Mouse (Mus musculus) neural tube, embryonic 13.5 days (tissue): ENCODE measurements at regions not wholly inside any gene's neighbourhood (a gene's known extent, or its start where the extent isn't known, plus 50 kb on each side); places are given as distances from the start of the nearest gene placed in this dataset.

Source experiments
- ATAC-seq: fragments of 200-750 bp; cut with Nextera tagmentation; 2 replicates; pipeline ENCODE4 v1.8.0; 2017; ENCODE audit warnings: low read depth, mild to moderate bottlenecking, moderate TSS enrichment, moderate library complexity
- H3K27ac ChIP-seq: fragments of 300-500 bp; sonication (generic); replicated peaks from 2 replicates; pipeline ENCODE4 v1.5.1; 2015; ENCODE audit warnings: moderate library complexity, mild to moderate bottlenecking, inconsistent platforms
- H3K27me3 ChIP-seq: fragments of 300-500 bp; sonication (generic); 2 replicates; pipeline ENCODE4 v1.6.1; 2015; ENCODE audit warnings: mild to moderate bottlenecking, inconsistent platforms
- H3K36me3 ChIP-seq: fragments of 300-500 bp; sonication (generic); 2 replicates; pipeline ENCODE4 v1.6.1; 2015; ENCODE audit warnings: mild to moderate bottlenecking, inconsistent platforms
- H3K4me1 ChIP-seq: fragments of 300-500 bp; sonication (generic); replicated peaks from 2 replicates; pipeline ENCODE4 v1.6.1; 2015; ENCODE audit warnings: inconsistent platforms
- H3K4me2 ChIP-seq: fragments of 300-500 bp; sonication (generic); 2 replicates; pipeline ENCODE4 v1.6.1; 2015; ENCODE audit warnings: inconsistent platforms, mild to moderate bottlenecking, moderate library complexity
- H3K4me3 ChIP-seq: fragments of 300-500 bp; sonication (generic); 2 replicates; pipeline ENCODE4 v1.5.1; 2015; ENCODE audit warnings: mild to moderate bottlenecking, inconsistent platforms
- H3K9ac ChIP-seq: fragments of 300-500 bp; sonication (generic); 2 replicates; pipeline ENCODE4 v1.6.1; 2015; ENCODE audit warnings: moderate library complexity, mild to moderate bottlenecking, inconsistent platforms
- H3K9me3 ChIP-seq: fragments of 300-500 bp; sonication (generic); 2 replicates; pipeline ENCODE4 v1.6.1; 2016; ENCODE audit warnings: inconsistent platforms
- WGBS: fragments of 180-500 bp; shearing (Covaris S2); methylation state at CpG from one replicate; pipeline ENCODE4 v1.1.7; 2015; 5-methylcytosine and 5-hydroxymethylcytosine counted together

DNA sequence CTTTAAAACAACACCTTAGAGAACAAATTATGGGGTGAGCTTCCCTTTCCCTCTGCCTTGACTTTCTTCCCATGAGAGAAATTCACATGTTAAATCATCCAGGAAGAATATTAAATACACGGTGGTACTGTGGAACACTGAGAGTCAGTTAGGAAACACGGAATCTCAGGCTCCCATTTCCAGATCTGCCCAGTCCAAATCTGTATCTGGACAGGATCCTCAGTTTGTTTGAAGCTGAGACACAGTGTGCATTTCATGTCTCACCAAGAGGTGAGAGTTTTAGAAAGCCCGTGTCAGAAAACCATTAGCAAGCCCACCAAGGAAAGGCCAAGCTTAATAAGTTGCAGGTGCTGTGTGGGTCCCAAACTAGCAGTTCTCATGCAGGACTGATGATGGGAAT, 204.2 kb upstream of the Rnaseh2b start:
- H3K4me2 ChIP-seq: no peak overlapping the region
- no peaks in the 10 kb centered on the region for H3K27me3 ChIP-seq
- no peaks in the 10 kb centered on the region for H3K36me3 ChIP-seq
- no peaks in the 10 kb centered on the region for H3K4me1 ChIP-seq
- ATAC-seq: no peak
- no peaks in the 10 kb centered on the region for H3K9me3 ChIP-seq
- H3K9ac ChIP-seq: no peak overlapping the region
- no peak overlapping the region for H3K27ac ChIP-seq
- 81% methylated on average over 3 of the region's 3 CpGs for WGBS
- H3K4me3 ChIP-seq: no peak overlapping the region

DNA sequence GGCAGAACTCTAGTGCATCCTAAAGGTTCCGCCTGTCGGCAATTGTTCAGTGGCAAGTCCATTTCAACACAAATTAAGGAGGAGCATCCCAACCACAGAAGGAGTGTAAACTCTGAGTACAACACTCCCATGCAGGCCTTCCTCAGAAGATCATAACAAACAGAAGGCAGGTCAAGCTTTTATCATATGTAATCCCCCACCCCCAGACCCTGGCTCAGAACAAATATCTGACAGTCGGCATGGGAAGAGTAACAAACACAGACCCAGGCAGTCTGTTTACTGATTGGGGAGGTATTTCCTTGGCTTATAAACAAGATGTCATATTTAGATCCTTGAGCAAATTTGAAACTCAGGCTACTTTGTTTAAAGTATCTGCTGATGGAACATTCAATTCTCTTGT, 174.9 kb upstream of the Rnaseh2b start:
- no peak overlapping the region for H3K9ac ChIP-seq
- no peak overlapping the region for H3K27ac ChIP-seq
- ATAC-seq: no peak
- H3K36me3 ChIP-seq: no peaks in the 10 kb centered on the region
- 93% methylated on average over 3 of the region's 3 CpGs for WGBS
- H3K4me3 ChIP-seq: no peak overlapping the region
- H3K4me2 ChIP-seq: no peak overlapping the region
- H3K9me3 ChIP-seq: no peaks in the 10 kb centered on the region
- H3K4me1 ChIP-seq: no peaks in the 10 kb centered on the region
- H3K27me3 ChIP-seq: no peaks in the 10 kb centered on the region

DNA sequence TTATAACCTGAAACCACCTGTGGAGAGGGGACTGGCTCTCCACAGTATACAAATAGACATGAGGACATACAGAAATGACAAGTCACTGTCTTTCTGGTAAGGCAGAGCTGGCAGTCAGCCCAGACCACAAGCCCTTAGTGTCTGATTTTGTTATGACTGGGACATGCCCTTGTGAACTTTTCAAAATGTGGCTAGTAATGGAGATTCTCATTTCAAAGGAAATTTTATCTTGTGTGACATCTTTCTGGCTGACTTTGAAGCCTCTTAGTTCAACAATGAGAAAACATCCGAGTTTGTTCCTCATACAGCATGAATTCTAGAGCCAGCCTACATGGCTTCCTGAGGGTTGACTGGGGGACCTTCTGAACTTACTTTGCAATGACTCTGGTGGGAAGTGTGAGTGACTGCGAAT, 173.8 kb upstream of the Rnaseh2b start:
- ATAC-seq: no peak
- Histone ChIP-seq H3K9me3 (no peaks in the 10 kb centered on the region), H3K4me3 (no peak overlapping the region), H3K9ac (no peak overlapping the region), H3K27me3 (no peaks in the 10 kb centered on the region), H3K36me3 (no peaks in the 10 kb centered on the region), H3K27ac (no peak overlapping the region), H3K4me2 (no peak overlapping the region), H3K4me1 (no peaks in the 10 kb centered on the region)
- 66% methylated on average over 2 of the region's 2 CpGs for WGBS

DNA sequence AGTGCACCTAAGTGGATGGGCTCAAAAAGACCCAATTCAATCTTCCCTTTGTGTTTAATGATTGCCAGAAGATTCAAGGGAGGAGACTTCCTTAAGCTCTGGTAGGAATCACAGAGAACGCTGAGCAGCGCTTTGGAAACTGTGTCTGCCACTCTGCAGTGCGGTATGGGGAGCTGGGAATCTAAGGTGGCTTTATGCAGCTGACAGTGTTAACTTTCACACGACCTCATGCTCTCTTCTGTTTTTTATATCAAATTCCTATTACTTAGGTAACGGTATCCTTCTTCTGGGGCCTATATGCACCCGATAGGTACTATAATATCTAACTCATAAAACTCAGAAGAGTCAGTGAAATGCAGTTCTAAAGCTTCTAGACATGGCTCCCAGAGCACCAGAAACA, 163.5 kb upstream of the Rnaseh2b start:
- no peak overlapping the region for H3K27ac ChIP-seq
- no peaks in the 10 kb centered on the region for H3K36me3 ChIP-seq
- no peaks in the 10 kb centered on the region for H3K4me1 ChIP-seq
- no peak for ATAC-seq
- no peaks in the 10 kb centered on the region for H3K9me3 ChIP-seq
- 89% methylated on average over 6 of the region's 6 CpGs for WGBS
- no peak overlapping the region for H3K9ac ChIP-seq
- H3K4me2 ChIP-seq: no peak overlapping the region
- H3K4me3 ChIP-seq: no peak overlapping the region
- no peaks in the 10 kb centered on the region for H3K27me3 ChIP-seq

DNA sequence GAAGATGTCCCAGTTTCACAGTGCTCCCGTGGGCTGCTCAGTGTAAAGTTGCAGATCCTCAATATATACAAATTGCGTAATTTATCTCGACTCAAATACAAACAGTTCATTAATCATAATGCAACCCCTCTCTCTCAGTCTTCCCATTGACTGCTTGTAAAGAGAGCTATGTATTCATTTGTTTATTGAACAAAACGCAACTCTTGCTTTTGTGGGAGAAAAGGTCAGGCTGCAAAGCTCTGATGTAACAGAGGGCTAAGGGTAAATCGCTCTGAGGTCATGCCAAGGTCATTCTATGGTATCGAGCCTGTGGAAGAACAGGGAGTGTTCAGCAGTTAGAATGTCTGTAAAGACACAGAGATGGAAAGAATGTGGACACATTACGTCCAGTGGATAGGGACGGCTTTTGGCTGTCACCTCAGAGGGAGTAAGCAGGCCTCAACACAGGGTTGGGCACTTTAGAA, 160.0 kb upstream of the Rnaseh2b start:
- Histone ChIP-seq H3K4me2 (no peak overlapping the region), H3K36me3 (no peaks in the 10 kb centered on the region), H3K27me3 (no peaks in the 10 kb centered on the region), H3K9me3 (0 out of 2 replicates have a peak, but pooled peaks cover 7% of the 10 kb centered on the region), H3K27ac (no peak overlapping the region), H3K4me1 (no peaks in the 10 kb centered on the region), H3K4me3 (no peak overlapping the region), H3K9ac (no peak overlapping the region)
- ATAC-seq: no peak
- WGBS: 66% methylated on average over 8 of the region's 8 CpGs

DNA sequence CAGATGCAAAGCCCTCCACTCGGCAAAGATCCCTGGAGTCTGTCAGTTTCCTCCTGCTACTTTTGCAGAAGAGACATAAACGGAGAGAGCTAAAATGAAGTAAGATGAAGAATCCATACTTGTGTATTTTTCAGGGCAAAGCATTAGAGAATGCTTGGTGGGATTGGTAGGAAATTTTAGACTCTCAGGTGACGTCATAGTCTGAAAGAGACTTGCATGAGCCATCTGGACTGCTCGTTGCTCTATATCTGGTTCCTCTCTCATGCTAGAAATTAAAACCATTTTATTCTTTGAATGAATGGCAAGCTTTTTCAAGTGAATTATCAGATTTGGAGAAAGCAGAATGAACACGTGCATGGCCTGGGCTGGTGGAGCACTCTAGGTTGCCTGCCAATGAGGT, 154.4 kb upstream of the Rnaseh2b start:
- no peak overlapping the region for H3K4me3 ChIP-seq
- no peak overlapping the region for H3K9ac ChIP-seq
- 82% methylated on average over 5 of the region's 5 CpGs for WGBS
- H3K9me3 ChIP-seq: 0 out of 2 replicates have a peak, but pooled peaks cover 7% of the 10 kb centered on the region
- no peaks in the 10 kb centered on the region for H3K27me3 ChIP-seq
- H3K4me1 ChIP-seq: no peaks in the 10 kb centered on the region
- ATAC-seq: no peak
- H3K4me2 ChIP-seq: no peak overlapping the region
- no peak overlapping the region for H3K27ac ChIP-seq
- H3K36me3 ChIP-seq: no peaks in the 10 kb centered on the region

DNA sequence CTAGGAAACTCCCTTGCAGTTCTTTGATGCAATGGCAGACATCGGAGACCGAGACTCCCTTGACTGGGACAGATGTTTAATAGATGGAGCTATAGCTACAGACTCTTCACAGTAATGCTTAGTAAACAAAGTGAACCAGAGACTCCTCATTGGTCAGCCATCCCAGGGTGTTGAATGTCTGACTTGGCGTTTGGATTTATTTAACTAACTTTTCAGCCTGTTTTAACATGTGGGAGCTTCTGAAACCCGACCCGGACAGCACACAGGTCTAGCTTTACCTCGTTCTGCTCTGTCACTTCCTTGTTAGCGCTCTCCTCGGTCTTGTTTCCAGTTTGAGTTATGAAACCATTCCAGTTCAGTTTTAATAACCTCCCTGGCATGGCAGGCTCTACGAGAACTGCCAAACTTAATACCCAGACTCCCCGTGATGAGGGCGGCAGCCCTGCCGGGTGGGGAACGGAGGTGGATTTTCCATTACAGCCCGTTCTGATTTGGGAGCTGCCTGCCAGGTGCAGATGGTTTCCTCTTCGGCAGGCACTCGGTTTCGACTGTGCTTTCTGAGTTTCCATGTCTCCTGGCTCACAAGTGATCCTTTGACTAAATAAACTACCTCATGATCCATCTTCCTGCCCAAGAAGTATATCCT, 147.9 kb upstream of the Rnaseh2b start:
- H3K4me2 ChIP-seq: no peak overlapping the region
- no peaks in the 10 kb centered on the region for H3K9me3 ChIP-seq
- no peaks in the 10 kb centered on the region for H3K36me3 ChIP-seq
- no peak overlapping the region for H3K4me3 ChIP-seq
- H3K27me3 ChIP-seq: no peaks in the 10 kb centered on the region
- WGBS: 78% methylated on average over 17 of the region's 17 CpGs
- no peak overlapping the region for H3K9ac ChIP-seq
- H3K4me1 ChIP-seq: no peaks in the 10 kb centered on the region
- H3K27ac ChIP-seq: no peak overlapping the region
- ATAC-seq: no peak

DNA sequence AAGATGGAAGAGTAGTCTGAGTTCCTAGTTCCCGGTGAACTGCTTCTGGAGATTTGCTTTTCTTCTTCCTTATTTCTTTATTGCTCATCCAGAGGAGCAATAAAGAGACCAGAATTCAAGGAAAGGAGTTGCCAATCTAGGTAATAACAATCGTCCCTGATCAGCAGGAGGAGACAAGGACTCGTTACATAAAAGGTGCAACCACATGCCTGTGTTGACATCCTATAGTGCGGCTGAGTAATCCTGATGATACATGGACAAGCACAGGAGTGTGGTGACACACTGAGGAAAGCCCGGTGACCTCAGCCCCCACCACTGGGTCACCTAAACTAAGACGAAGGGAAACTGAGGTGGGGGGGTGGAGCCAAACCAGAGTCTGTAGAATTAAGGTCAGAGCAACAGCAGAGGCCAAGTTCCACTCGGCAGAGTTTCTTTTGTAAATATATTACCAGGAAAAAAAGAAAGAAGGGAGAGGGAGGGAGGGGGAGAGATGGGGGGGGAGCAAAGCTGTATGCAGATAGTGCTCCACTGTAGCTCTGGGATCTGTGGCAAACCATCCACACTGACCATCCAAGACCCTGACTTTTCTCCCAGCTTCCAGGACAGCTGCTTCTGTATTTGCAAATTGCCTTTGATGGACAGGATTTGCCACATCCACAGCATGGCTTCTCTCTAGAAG, 135.2 kb upstream of the Rnaseh2b start:
- no peak overlapping the region for H3K27ac ChIP-seq
- H3K9me3 ChIP-seq: no peaks in the 10 kb centered on the region
- H3K4me3 ChIP-seq: no peak overlapping the region
- H3K36me3 ChIP-seq: no peaks in the 10 kb centered on the region
- no peak overlapping the region for H3K9ac ChIP-seq
- no peaks in the 10 kb centered on the region for H3K4me1 ChIP-seq
- H3K27me3 ChIP-seq: no peaks in the 10 kb centered on the region
- no peak overlapping the region for H3K4me2 ChIP-seq
- WGBS: 57% methylated on average over 7 of the region's 7 CpGs
- ATAC-seq: no peak

DNA sequence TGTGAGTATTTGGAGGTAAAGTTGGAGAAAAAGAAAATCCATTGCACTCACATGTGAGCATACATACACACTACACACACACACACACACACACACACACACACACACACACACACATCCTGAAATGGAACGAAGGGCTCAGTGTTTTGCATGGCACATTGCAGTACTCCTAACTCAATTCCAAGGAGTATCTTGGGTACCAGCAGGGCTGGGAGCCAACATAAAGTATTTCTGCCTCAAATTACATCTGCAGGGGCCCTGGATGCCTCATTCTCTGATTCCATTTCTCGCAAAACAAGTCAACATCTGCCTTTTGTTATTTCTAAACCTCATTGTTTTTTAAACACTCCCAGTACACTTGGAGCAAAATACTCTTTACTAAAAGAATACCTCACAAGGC, 132.7 kb upstream of the Rnaseh2b start:
- Histone ChIP-seq H3K36me3 (no peaks in the 10 kb centered on the region), H3K4me3 (no peak overlapping the region), H3K4me2 (no peak overlapping the region), H3K9ac (no peak overlapping the region), H3K9me3 (no peaks in the 10 kb centered on the region), H3K27ac (no peak overlapping the region), H3K27me3 (no peaks in the 10 kb centered on the region), H3K4me1 (no peaks in the 10 kb centered on the region)
- no peak for ATAC-seq
- WGBS: 84% methylated on average over 2 of the region's 2 CpGs

DNA sequence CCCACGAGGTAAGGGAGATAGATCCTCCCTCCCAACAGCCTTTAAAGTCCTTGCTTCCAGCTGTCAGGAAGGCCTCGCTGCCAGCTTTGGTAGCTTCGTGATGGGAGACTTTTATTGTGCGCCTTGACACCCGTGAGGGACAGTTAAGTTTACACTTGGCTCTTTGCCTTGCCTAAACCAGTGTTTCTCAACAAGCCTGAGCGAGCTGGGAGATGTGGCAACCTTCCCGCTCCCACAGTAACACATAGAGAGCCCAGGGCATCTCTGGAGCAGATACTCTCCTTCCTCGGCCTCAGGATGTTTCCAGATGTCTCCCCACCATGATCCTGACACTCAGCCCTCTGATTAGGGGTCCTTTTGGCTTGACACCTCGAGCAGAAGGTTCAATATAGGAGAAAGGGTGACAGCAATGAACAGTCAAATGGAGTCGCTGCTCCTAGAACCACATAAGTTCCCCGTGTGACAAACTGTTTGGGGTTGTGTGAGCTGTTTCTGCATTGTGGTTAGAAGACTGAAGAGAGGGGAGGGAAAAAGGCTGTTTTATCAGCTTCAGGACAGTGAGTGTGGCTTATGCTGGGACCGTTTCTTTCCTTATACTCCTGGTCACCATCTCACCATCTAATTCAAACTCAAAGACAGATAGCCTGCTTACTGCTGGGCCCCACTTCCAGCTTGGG, 129.1 kb upstream of the Rnaseh2b start:
- H3K27me3 ChIP-seq: no peaks in the 10 kb centered on the region
- WGBS: 65% methylated on average over 12 of the region's 12 CpGs
- H3K36me3 ChIP-seq: no peaks in the 10 kb centered on the region
- no peak overlapping the region for H3K9ac ChIP-seq
- H3K27ac ChIP-seq: no peak overlapping the region
- H3K4me3 ChIP-seq: no peak overlapping the region
- ATAC-seq: no peak
- H3K9me3 ChIP-seq: no peaks in the 10 kb centered on the region
- no peak overlapping the region for H3K4me2 ChIP-seq
- peaks cover 3% of the 10 kb centered on the region; the same call in 1 of the 2 replicates for H3K4me1 ChIP-seq

DNA sequence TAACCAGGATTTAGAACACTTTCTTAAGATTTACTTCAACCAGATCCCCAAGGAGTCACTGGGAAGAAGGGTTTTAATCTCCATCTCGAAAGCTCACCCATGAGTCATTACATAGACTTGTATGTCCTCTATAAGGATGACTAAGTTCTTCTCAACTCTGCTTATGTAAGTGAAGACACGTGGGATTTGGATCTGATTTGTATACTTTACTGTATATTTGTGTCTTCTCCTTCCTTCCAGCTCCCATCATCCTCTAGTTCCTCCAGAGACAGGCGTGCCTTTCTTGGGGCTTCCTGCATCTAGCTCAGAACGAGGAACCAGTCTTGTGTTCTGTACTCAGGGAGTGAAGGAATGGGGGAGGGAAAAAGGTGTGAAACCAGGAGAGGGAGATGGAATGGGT, 127.5 kb upstream of the Rnaseh2b start:
- no peaks in the 10 kb centered on the region for H3K27me3 ChIP-seq
- WGBS: 89% methylated on average over 4 of the region's 4 CpGs
- no peak overlapping the region for H3K27ac ChIP-seq
- no peak overlapping the region for H3K4me3 ChIP-seq
- no peak overlapping the region for H3K4me2 ChIP-seq
- no peaks in the 10 kb centered on the region for H3K36me3 ChIP-seq
- no peak for ATAC-seq
- H3K9ac ChIP-seq: no peak overlapping the region
- peaks cover 3% of the 10 kb centered on the region; the same call in 1 of the 2 replicates for H3K4me1 ChIP-seq
- H3K9me3 ChIP-seq: no peaks in the 10 kb centered on the region

DNA sequence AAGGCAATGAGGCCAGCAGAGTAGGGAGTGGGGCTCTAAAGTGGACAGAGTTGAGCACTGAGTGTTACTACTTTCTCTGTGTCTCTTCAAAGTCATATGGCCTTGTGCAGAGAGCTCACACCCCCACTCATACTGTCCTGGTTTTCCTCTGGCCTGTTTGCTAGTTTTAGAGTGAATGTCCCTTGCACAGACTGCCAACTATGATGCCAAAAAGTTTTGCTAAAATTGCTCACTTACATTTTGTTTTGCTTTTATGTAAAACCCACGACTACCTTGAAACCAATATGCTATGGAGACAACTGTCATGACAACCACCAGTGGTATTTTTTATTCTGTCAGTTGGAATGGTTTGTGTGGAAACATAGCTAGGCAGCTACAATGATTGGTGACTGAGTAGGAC, 126.4 kb upstream of the Rnaseh2b start:
- Histone ChIP-seq H3K9ac (no peak overlapping the region), H3K27me3 (no peaks in the 10 kb centered on the region), H3K4me3 (no peak overlapping the region), H3K27ac (no peak overlapping the region), H3K9me3 (no peaks in the 10 kb centered on the region), H3K4me2 (no peak overlapping the region), H3K36me3 (no peaks in the 10 kb centered on the region), H3K4me1 (peaks cover 3% of the 10 kb centered on the region; the same call in 1 of the 2 replicates)
- WGBS: 90% methylated on average over 1 of the region's 1 CpGs
- ATAC-seq: no peak
